Mouse (Mus musculus): ENCODE results near the gene Gm4792. TPM values are rescaled to one million over a fixed set of nuclear protein-coding genes. Genes with fewer than 3 reads are reported as not detected.

The Gm4792 gene
- polyA plus RNA-seq, 1 experiment from 2014 or later = 0.74 TPM

- no peak for ATAC-seq (ENCODE audit: low read depth)
- no peaks in the 10 kb centered on the region for H3K36me3 ChIP-seq (ENCODE audit: control insufficient read depth, insufficient read depth, low read length)
- H3K9ac ChIP-seq (replicated peaks; ENCODE audit: low read depth, low read length) = no peak overlapping the region
- no peaks in the 10 kb centered on the region; the same call in 1 of the 2 replicates for H3K4me1 ChIP-seq (ENCODE audit: control insufficient read depth, insufficient read depth, low read length)
- H3K4me2 ChIP-seq (ENCODE audit: low read depth, low read length) = no peak overlapping the region
- 69% methylated on average over 3 of the region's 3 CpGs for WGBS
- H3K4me3 ChIP-seq (ENCODE audit: low read depth, low read length) = no peak overlapping the region
- no peaks in the 10 kb centered on the region for H3K9me3 ChIP-seq (ENCODE audit: control insufficient read depth, low read length)
- H3K27me3 ChIP-seq (ENCODE audit: control insufficient read depth, insufficient read depth, low read length) = no peaks in the 10 kb centered on the region
- H3K27ac ChIP-seq (ENCODE audit: low read depth, low read length) = no peak overlapping the region
These were observed 43.7 kb downstream of the Gm4792 start for GRCm38 (mm10) chr10:94254766-94255165.

- Histone ChIP-seq H3K27me3 (ENCODE audit: control insufficient read depth, insufficient read depth, low read length) (no peaks in the 10 kb centered on the region), H3K9me3 (ENCODE audit: control insufficient read depth, low read length) (no peaks in the 10 kb centered on the region), H3K9ac (replicated peaks; ENCODE audit: low read depth, low read length) (no peak overlapping the region), H3K4me2 (ENCODE audit: low read depth, low read length) (no peak overlapping the region), H3K36me3 (ENCODE audit: control insufficient read depth, insufficient read depth, low read length) (no peaks in the 10 kb centered on the region), H3K4me3 (ENCODE audit: low read depth, low read length) (no peak overlapping the region), H3K27ac (ENCODE audit: low read depth, low read length) (no peak overlapping the region), H3K4me1 (ENCODE audit: control insufficient read depth, insufficient read depth, low read length) (no peaks in the 10 kb centered on the region; the same call in 1 of the 2 replicates)
- ATAC-seq (ENCODE audit: low read depth) = no peak
- 73% methylated on average over 17 of the region's 17 CpGs for WGBS
These were observed 45.2 kb downstream of the Gm4792 start for GRCm38 (mm10) chr10:94253260-94253807.

- Histone ChIP-seq H3K4me3 (ENCODE audit: low read depth, low read length) (no peak overlapping the region), H3K9ac (replicated peaks; ENCODE audit: low read depth, low read length) (no peak overlapping the region), H3K4me1 (ENCODE audit: control insufficient read depth, insufficient read depth, low read length) (no peaks in the 10 kb centered on the region; the same call in 1 of the 2 replicates), H3K9me3 (ENCODE audit: control insufficient read depth, low read length) (no peaks in the 10 kb centered on the region), H3K4me2 (ENCODE audit: low read depth, low read length) (peak overlapping the region; percentile 23), H3K27ac (ENCODE audit: low read depth, low read length) (no peak overlapping the region), H3K36me3 (ENCODE audit: control insufficient read depth, insufficient read depth, low read length) (no peaks in the 10 kb centered on the region), H3K27me3 (ENCODE audit: control insufficient read depth, insufficient read depth, low read length) (no peaks in the 10 kb centered on the region)
- peak; percentile 91 for ATAC-seq (ENCODE audit: low read depth)
- WGBS = 34% methylated on average over 22 of the region's 22 CpGs
These were observed 48.7 kb downstream of the Gm4792 start for GRCm38 (mm10) chr10:94249575-94250456.

GRCm38 (mm10) chr10:94247748-94248349 is 50.7 kb downstream of the Gm4792 start:
- H3K4me1 ChIP-seq (ENCODE audit: control insufficient read depth, insufficient read depth, low read length) = no peaks in the 10 kb centered on the region; the same call in 1 of the 2 replicates
- no peak overlapping the region for H3K4me2 ChIP-seq (ENCODE audit: low read depth, low read length)
- 95% methylated on average over 7 of the region's 7 CpGs for WGBS
- no peaks in the 10 kb centered on the region for H3K27me3 ChIP-seq (ENCODE audit: control insufficient read depth, insufficient read depth, low read length)
- H3K9ac ChIP-seq (replicated peaks; ENCODE audit: low read depth, low read length) = no peak overlapping the region
- H3K4me3 ChIP-seq (ENCODE audit: low read depth, low read length) = no peak overlapping the region
- H3K27ac ChIP-seq (ENCODE audit: low read depth, low read length) = no peak overlapping the region
- no peaks in the 10 kb centered on the region for H3K9me3 ChIP-seq (ENCODE audit: control insufficient read depth, low read length)
- H3K36me3 ChIP-seq (ENCODE audit: control insufficient read depth, insufficient read depth, low read length) = no peaks in the 10 kb centered on the region
- no peak for ATAC-seq (ENCODE audit: low read depth)

Other genes with a start within 250 kb of the Gm4792 start
- 8.4 and 9.7 TPM in 2 replicates for gene Nr2c1, start 150.7 kb downstream of the Gm4792 start, polyA plus RNA-seq (2014; fragmentation: Nextera tagmentation; extraction: Ambion mirVana)
- gene Ndufa12, start 100.0 kb downstream of the Gm4792 start, polyA plus RNA-seq (2014; fragmentation: Nextera tagmentation; extraction: Ambion mirVana) = 427 and 462 TPM in 2 replicates
- 19.1 and 24.2 TPM in 2 replicates for gene Tmcc3, start 13.2 kb upstream of the Gm4792 start, polyA plus RNA-seq (2014; fragmentation: Nextera tagmentation; extraction: Ambion mirVana)